In genomic region chr6:31321902-31322301, GRCm38 (mm10) we compare ENCODE assay signal across 16 mouse cellular contexts.
DNase-seq lines count a peak whose midpoint lies in the region; ATAC-seq lines count a peak whose summit lies in the region.
"Had no signal": no experiment of that assay in that cellular context is flagged by ENCODE, and none has a peak within 500 bp of the region (broad histone marks: within the 10 kb centered on the region; RNA-seq: fewer than 3 reads in every experiment).

No protein-coding gene starts in this region.

- H3K9me3 ChIP-seq in intestine, embryonic 16.5 days (ENCODE audit: control insufficient read depth, low read length): no peaks in the 10 kb centered on the region
- H3K9me3 ChIP-seq: embryonic facial prominence, embryonic 13.5 days; forebrain, embryonic 15.5 days; limb, embryonic 13.5 days; midbrain, embryonic 12.5 days had no signal

- no peak overlapping the region for H3K27ac ChIP-seq in intestine, embryonic 16.5 days (ENCODE audit: low read length)
- H3K27ac ChIP-seq: embryonic facial prominence, embryonic 13.5 days; forebrain, embryonic 15.5 days; hindbrain, embryonic 14.5 days; limb, embryonic 13.5 days; midbrain, embryonic 12.5 days had no signal

- H3K4me2 ChIP-seq in intestine, embryonic 16.5 days (ENCODE audit: low read depth, low read length): no peak overlapping the region
- H3K4me2 ChIP-seq: embryonic facial prominence, embryonic 13.5 days; forebrain, embryonic 15.5 days; hindbrain, embryonic 14.5 days; limb, embryonic 13.5 days; midbrain, embryonic 12.5 days had no signal

- no peaks in the 10 kb centered on the region for H3K27me3 ChIP-seq in intestine, embryonic 16.5 days (replicated peaks; ENCODE audit: control insufficient read depth, insufficient read depth, low read length)
- H3K27me3 ChIP-seq: CH12.LX; embryonic facial prominence, embryonic 13.5 days; forebrain, embryonic 15.5 days had no signal

- ATAC-seq in intestine, embryonic 16.5 days: no peak
- ATAC-seq: forebrain, embryonic 15.5 days had no signal

- peaks cover 13% of the 10 kb centered on the region; the same call in 1 of the 2 replicates for H3K4me1 ChIP-seq in intestine, embryonic 16.5 days (ENCODE audit: control insufficient read depth, insufficient read depth, low read length)

- DNase-seq in kidney, adult 8-10 months: peak; percentile 50
- DNase-seq in kidney, adult 18-20 months: no peak
- peak; percentile 75 to 80 for DNase-seq in heart, adult 9 months (ENCODE audit: low spot score in 2 of 2)
- DNase-seq in kidney, postnatal 25 days: peak; percentile 25 to 51
- peak; percentile 43 for DNase-seq in lung, postnatal 25 days (ENCODE audit: low spot score)
- no peak for DNase-seq in Muller cell, postnatal 12 days (ENCODE audit: inconsistent ontology term)
- DNase-seq in urinary bladder, postnatal 14 days (ENCODE audit: low spot score): no peak
- DNase-seq: cerebellum, adult 18-20 months; retina, postnatal 1 day had no signal

- WGBS in intestine, embryonic 16.5 days: 47% methylated on average over 10 of the region's 10 CpGs

- H3K9ac ChIP-seq in intestine, embryonic 16.5 days (ENCODE audit: low read depth, low read length): no peak overlapping the region
- H3K9ac ChIP-seq: embryonic facial prominence, embryonic 13.5 days; forebrain, embryonic 15.5 days; hindbrain, embryonic 14.5 days; limb, embryonic 13.5 days; midbrain, embryonic 12.5 days had no signal

- no peak overlapping the region for H3K4me3 ChIP-seq in intestine, embryonic 16.5 days (ENCODE audit: low read length)
- H3K4me3 ChIP-seq: embryonic facial prominence, embryonic 13.5 days; forebrain, embryonic 15.5 days; limb, embryonic 13.5 days; midbrain, embryonic 12.5 days had no signal

- H3K36me3 ChIP-seq in intestine, embryonic 16.5 days (ENCODE audit: control insufficient read depth, insufficient read depth, low read length): no peaks in the 10 kb centered on the region
- H3K36me3 ChIP-seq: embryonic facial prominence, embryonic 13.5 days; forebrain, embryonic 15.5 days; limb, embryonic 13.5 days; midbrain, embryonic 12.5 days had no signal

Comparison
In these comparisons a context has a peak if more than half of its experiments do, and no peak if none do; other contexts are left out.
1. DNase-seq: peak in kidney, adult 8-10 months (2 of 2), heart, adult 9 months (2 of 2), kidney, postnatal 25 days (2 of 2) and lung, postnatal 25 days (single experiment); none in kidney, adult 18-20 months (single experiment), Muller cell, postnatal 12 days (single experiment) and urinary bladder, postnatal 14 days (single experiment).